In genomic region chr1:134242286-134242685, GRCm38 (mm10) we compare ENCODE assay signal across 21 mouse cellular contexts. TPM values are rescaled to one million over a fixed set of nuclear protein-coding genes. Genes with fewer than 3 reads are reported as not detected.
DNase-seq lines count a peak whose midpoint lies in the region; ATAC-seq and TF ChIP-seq lines count a peak whose summit lies in the region.
"Had no signal": no experiment of that assay in that cellular context is flagged by ENCODE, and none has a peak within 500 bp of the region (broad histone marks: within the 10 kb centered on the region; RNA-seq: fewer than 3 reads in every experiment).

No protein-coding gene starts in this region.

- TF ChIP-seq CTCF in left cerebral cortex, adult 2 months (IDR thresholded peaks at IDR 0.05), result no peak
- TF ChIP-seq CTCF in lung, postnatal 0 days (IDR thresholded peaks at IDR 0.05), result no peak

- no peaks in the 10 kb centered on the region for H3K9me3 ChIP-seq in lung, postnatal 0 days (ENCODE audit: low read length)
- H3K9me3 ChIP-seq: embryonic facial prominence, embryonic 13.5 days; forebrain, embryonic 13.5 days; heart, embryonic 13.5 days; hindbrain, embryonic 15.5 days had no signal

- intact Hi-C loops in left cerebral cortex, adult 2 months (cut with DNase I), result no loop called here
- intact Hi-C loops in left cerebral cortex, postnatal 25 days (cut with DNase I), result loop anchor here (5.0 kb wide), 2 partner anchors 90 to 120 kb away; partner anchors contain the start of gene Ppfia4

- no peak for TF ChIP-seq EP300 in lung, postnatal 0 days (IDR thresholded peaks at IDR 0.05)

- no peaks in the 10 kb centered on the region for H3K36me3 ChIP-seq in lung, postnatal 0 days (ENCODE audit: insufficient read depth, low read length)
- H3K36me3 ChIP-seq: embryonic facial prominence, embryonic 13.5 days; heart, embryonic 13.5 days; hindbrain, embryonic 15.5 days had no signal

- H3K27ac ChIP-seq in left cerebral cortex, adult 2 months, result peak overlapping the region; percentile 83; the same call in 1 of the 2 replicates
- no peak overlapping the region for H3K27ac ChIP-seq in lung, postnatal 0 days (ENCODE audit: low read length)
- H3K27ac ChIP-seq: embryonic facial prominence, embryonic 13.5 days; forebrain, embryonic 13.5 days; heart, adult 2 months; heart, embryonic 13.5 days; hindbrain, embryonic 15.5 days had no signal

- H3K27me3 ChIP-seq in lung, postnatal 0 days (replicated peaks; ENCODE audit: insufficient read depth, low read length), result no peaks in the 10 kb centered on the region
- H3K27me3 ChIP-seq: hindbrain, embryonic 15.5 days had no signal

- peak; percentile 14 for DNase-seq in cerebellum, adult 9-11 months
- no peak for DNase-seq in left cerebral cortex, adult 2 months (ENCODE audit: extremely low spot score in 1 of 2, low spot score in 2 of 2)
- no peak for DNase-seq in left cerebral cortex, postnatal 25 days (ENCODE audit: low spot score in 2 of 2)
- DNase-seq in lung, postnatal 0 days (ENCODE audit: low spot score), result peak; percentile 70
- no peak for DNase-seq in lung, postnatal 10 days
- DNase-seq: adrenal gland, postnatal 14 days; cerebellum, adult 8-10 months; cerebellum, postnatal 25 days; forebrain, postnatal 0 days; gastrocnemius, postnatal 14 days; heart, adult 2 months; heart, postnatal 36 days had no signal

- 36% methylated on average over 2 of the region's 2 CpGs for WGBS in lung, postnatal 0 days

- ATAC-seq in cerebellum, adult (ENCODE audit: insufficient number of reproducible peaks, low FRiP score, low TSS enrichment), result no peak
- ATAC-seq in lung, postnatal 0 days, result no peak
- ATAC-seq in monocyte, adult 5-6 weeks (replicated peaks; ENCODE audit: insufficient number of reproducible peaks, low FRiP score, low TSS enrichment, poor library complexity, severe bottlenecking), result no peak
- ATAC-seq: forebrain, embryonic 13.5 days; forebrain, postnatal 0 days had no signal

- H3K4me2 ChIP-seq in lung, postnatal 0 days (replicated peaks; ENCODE audit: low read depth, low read length), result no peak overlapping the region
- H3K4me2 ChIP-seq: embryonic facial prominence, embryonic 13.5 days; forebrain, embryonic 13.5 days; heart, embryonic 13.5 days; hindbrain, embryonic 15.5 days had no signal

- no peak overlapping the region for H3K9ac ChIP-seq in lung, postnatal 0 days (replicated peaks; ENCODE audit: low read depth)
- H3K9ac ChIP-seq: embryonic facial prominence, embryonic 13.5 days; forebrain, embryonic 13.5 days; forebrain, postnatal 0 days; heart, embryonic 13.5 days; hindbrain, embryonic 15.5 days had no signal

- H3K4me3 ChIP-seq in left cerebral cortex, adult 2 months, result no peak overlapping the region
- no peak overlapping the region for H3K4me3 ChIP-seq in lung, postnatal 0 days (ENCODE audit: low read depth, low read length)
- H3K4me3 ChIP-seq: embryonic facial prominence, embryonic 13.5 days; forebrain, embryonic 13.5 days; heart, adult 2 months; heart, embryonic 13.5 days; hindbrain, embryonic 15.5 days had no signal

- no peaks in the 10 kb centered on the region for H3K4me1 ChIP-seq in lung, postnatal 0 days (ENCODE audit: insufficient read depth, low read depth, low read length)

RNA-seq across cellular contexts. Expression of gene Adora1, which starts 7.1 kb away (rescaled TPM):
- 100 to 1,000 TPM; 180 to 188 TPM for total RNA-seq in left cerebral cortex, adult 2 months (2021)
- total RNA-seq in left cerebral cortex, postnatal 25 days (2021), result 100 to 1,000 TPM; 195 to 200 TPM
- polyA plus RNA-seq in lung, postnatal 0 days (2015; fragmentation: Nextera tagmentation; extraction: Ambion mirVana), result 4.8 and 4.9 TPM in 2 replicates
- total RNA-seq in monocyte, adult 5-6 weeks (2017), result not detected in 3 replicates
- total RNA-seq: MEL had no signal

RNA-seq across cellular contexts. Expression of gene Myog, which starts 47.5 kb away (rescaled TPM):
- not detected for total RNA-seq in left cerebral cortex, adult 2 months (2021)
- total RNA-seq in left cerebral cortex, postnatal 25 days (2021), result not detected
- polyA plus RNA-seq in lung, postnatal 0 days (2015; fragmentation: Nextera tagmentation; extraction: Ambion mirVana), result not detected in 2 replicates
- not detected in 3 replicates for total RNA-seq in monocyte, adult 5-6 weeks (2017)
- total RNA-seq: adrenal gland, adult 18-20 months; adrenal gland, postnatal 14 days; heart, adult 2 months; heart, postnatal 36 days; MEL had no signal
- polyA plus RNA-seq: forebrain, embryonic 13.5 days; gonadal fat pad, adult 2 months; heart, adult 2 months; hindbrain, embryonic 15.5 days had no signal

RNA-seq across cellular contexts. Expression of gene Mybph, which starts 49.0 kb away (rescaled TPM):
- under 1 TPM in 1 of 2 experiments, not detected in 1; 0.25 TPM for total RNA-seq in left cerebral cortex, adult 2 months (2021)
- total RNA-seq in left cerebral cortex, postnatal 25 days (2021), result under 1 TPM in 1 of 2 experiments, not detected in 1; 0.25 TPM
- polyA plus RNA-seq in lung, postnatal 0 days (2015; fragmentation: Nextera tagmentation; extraction: Ambion mirVana), result 0.18 and 0.38 TPM in 2 replicates
- total RNA-seq in monocyte, adult 5-6 weeks (2017), result not detected in 3 replicates
- total RNA-seq: adrenal gland, postnatal 14 days; heart, adult 2 months; heart, postnatal 36 days; MEL had no signal
- polyA plus RNA-seq: forebrain, embryonic 13.5 days had no signal

Comparison
In these comparisons a context has a peak if more than half of its experiments do, and no peak if none do; other contexts are left out.
1. DNase-seq: peak in cerebellum, adult 9-11 months (single experiment) and lung, postnatal 0 days (single experiment); none in left cerebral cortex, adult 2 months (0 of 2), left cerebral cortex, postnatal 25 days (0 of 2) and lung, postnatal 10 days (single experiment).
2. RNA of gene Adora1, which starts 7.1 kb away (total RNA-seq): 195 to 200 TPM in left cerebral cortex, postnatal 25 days and 180 to 188 TPM in left cerebral cortex, adult 2 months; not detected in monocyte, adult 5-6 weeks; every median in the first group is over 100 times any median in the second.